In genomic region chr11:98597363-98597762, GRCm38 (mm10) we compare ENCODE assay signal across 9 mouse cellular contexts. TPM values are rescaled to one million over a fixed set of nuclear protein-coding genes. Genes with fewer than 3 reads are reported as not detected.
A peak's percentile ranks its signal among the peaks of the same experiment; 100 is the strongest.
DNase-seq lines count a peak whose midpoint lies in the region; ATAC-seq and TF ChIP-seq lines count a peak whose summit lies in the region.
"Had no signal": no experiment of that assay in that cellular context is flagged by ENCODE, and none has a peak within 500 bp of the region (broad histone marks: within the 10 kb centered on the region; RNA-seq: fewer than 3 reads in every experiment).

No protein-coding gene starts in this region.

- H3K9ac ChIP-seq in midbrain, postnatal 0 days (replicated peaks; ENCODE audit: low read length, poor library complexity, severe bottlenecking) = no peak overlapping the region
- H3K9ac ChIP-seq: limb, embryonic 13.5 days had no signal

- H3K9me3 ChIP-seq in midbrain, postnatal 0 days (ENCODE audit: low read length) = no peaks in the 10 kb centered on the region
- H3K9me3 ChIP-seq: limb, embryonic 13.5 days had no signal

- no peak overlapping the region for H3K4me2 ChIP-seq in midbrain, postnatal 0 days (ENCODE audit: low read depth, low read length, poor library complexity, severe bottlenecking)
- H3K4me2 ChIP-seq: limb, embryonic 13.5 days had no signal

- H3K4me1 ChIP-seq in embryonic fibroblast, embryonic 13.5 days (ENCODE audit: control insufficient read depth, insufficient read depth, low read length) = no peaks in the 10 kb centered on the region
- H3K4me1 ChIP-seq in midbrain, postnatal 0 days (ENCODE audit: insufficient read depth, low read length) = no peaks in the 10 kb centered on the region

- H3K36me3 ChIP-seq in midbrain, postnatal 0 days (ENCODE audit: insufficient read depth, low read length) = no peaks in the 10 kb centered on the region
- H3K36me3 ChIP-seq: limb, embryonic 13.5 days had no signal

- TF ChIP-seq POLR2A in embryonic fibroblast, embryonic 13.5 days (IDR thresholded peaks at IDR 0.05; ENCODE audit: low read depth, low read length) = no peak

- no peak for ATAC-seq in midbrain, postnatal 0 days (ENCODE audit: low FRiP score)

- peak; percentile 64 to 77 for DNase-seq in cerebellum, postnatal 10 days
- no peak for DNase-seq in cerebellum, adult 18-20 months
- DNase-seq in urinary bladder, adult 2 months (ENCODE audit: low spot score) = peak; percentile 18
- no peak for DNase-seq in urinary bladder, adult 18-20 months (ENCODE audit: low spot score in 2 of 2)
- DNase-seq in kidney, postnatal 10 days = peak; percentile 78
- peak; percentile 64 for DNase-seq in midbrain, postnatal 0 days (ENCODE audit: low spot score)
- DNase-seq in thymus, postnatal 36 days = peak; percentile 75 to 81

- 32% methylated on average over 6 of the region's 6 CpGs for WGBS in midbrain, postnatal 0 days

- no peak overlapping the region for H3K27ac ChIP-seq in embryonic fibroblast, embryonic 13.5 days (ENCODE audit: insufficient read depth, low read length)
- H3K27ac ChIP-seq in midbrain, postnatal 0 days (ENCODE audit: low read depth, low read length) = no peak overlapping the region
- H3K27ac ChIP-seq: limb, embryonic 13.5 days had no signal

- H3K4me3 ChIP-seq in embryonic fibroblast, embryonic 13.5 days (ENCODE audit: insufficient read depth, low read length) = no peak overlapping the region
- no peak overlapping the region for H3K4me3 ChIP-seq in midbrain, postnatal 0 days (ENCODE audit: low read depth, low read length)
- H3K4me3 ChIP-seq: limb, embryonic 13.5 days had no signal

- H3K27me3 ChIP-seq in midbrain, postnatal 0 days (ENCODE audit: insufficient read depth, low read length) = no peaks in the 10 kb centered on the region

- TF ChIP-seq CTCF in embryonic fibroblast, embryonic 13.5 days (IDR thresholded peaks at IDR 0.05; ENCODE audit: borderline replicate concordance, insufficient read depth, low read length) = peak; percentile 29; the same call in 1 of the 2 replicates
- peak; percentile 71 for TF ChIP-seq CTCF in midbrain, postnatal 0 days (IDR thresholded peaks at IDR 0.05)

RNA-seq across cellular contexts. Expression of gene Lrrc3c, which starts 0.7 kb away (rescaled TPM):
- not detected in 2 replicates for polyA plus RNA-seq in urinary bladder, adult 2 months (2012; rRNA removed)
- not detected in 2 replicates for polyA plus RNA-seq in embryonic fibroblast, embryonic 13.5 days (2011; ENCODE audit: insufficient read length, low read depth, missing spikeins)
- not detected in 2 replicates for total RNA-seq in midbrain, postnatal 0 days (2014; rRNA removed)
- polyA plus RNA-seq in midbrain, postnatal 0 days (2015; fragmentation: Nextera tagmentation; extraction: Ambion mirVana) = not detected in 2 replicates
- polyA plus RNA-seq: limb, embryonic 13.5 days had no signal

RNA-seq across cellular contexts. Expression of gene Ormdl3, which starts 10.2 kb away (rescaled TPM):
- polyA plus RNA-seq in urinary bladder, adult 2 months (2012; rRNA removed) = 57.6 and 63.7 TPM in 2 replicates
- polyA plus RNA-seq in embryonic fibroblast, embryonic 13.5 days (2011; ENCODE audit: insufficient read length, low read depth, missing spikeins) = 47.7 and 51.9 TPM in 2 replicates
- total RNA-seq in midbrain, postnatal 0 days (2014; rRNA removed) = 104 and 115 TPM in 2 replicates
- 108 and 111 TPM in 2 replicates for polyA plus RNA-seq in midbrain, postnatal 0 days (2015; fragmentation: Nextera tagmentation; extraction: Ambion mirVana)

RNA-seq across cellular contexts. Expression of gene Gm12355, which starts 28.1 kb away (rescaled TPM):
- 0.47 and 0.52 TPM in 2 replicates for polyA plus RNA-seq in urinary bladder, adult 2 months (2012; rRNA removed)
- 7.2 and 8.9 TPM in 2 replicates for polyA plus RNA-seq in embryonic fibroblast, embryonic 13.5 days (2011; ENCODE audit: insufficient read length, low read depth, missing spikeins)
- not detected in 2 replicates for total RNA-seq in midbrain, postnatal 0 days (2014; rRNA removed)
- 0.28 and 0.44 TPM in 2 replicates for polyA plus RNA-seq in midbrain, postnatal 0 days (2015; fragmentation: Nextera tagmentation; extraction: Ambion mirVana)

RNA-seq across cellular contexts. Expression of gene Gsdma3, which starts 28.8 kb away (rescaled TPM):
- not detected in 2 replicates for polyA plus RNA-seq in urinary bladder, adult 2 months (2012; rRNA removed)
- polyA plus RNA-seq in embryonic fibroblast, embryonic 13.5 days (2011; ENCODE audit: insufficient read length, low read depth, missing spikeins) = not detected in 2 replicates
- not detected in 2 replicates for total RNA-seq in midbrain, postnatal 0 days (2014; rRNA removed)
- polyA plus RNA-seq in midbrain, postnatal 0 days (2015; fragmentation: Nextera tagmentation; extraction: Ambion mirVana) = not detected in 2 replicates
- polyA plus RNA-seq: limb, embryonic 13.5 days had no signal

RNA-seq across cellular contexts. Expression of gene Zpbp2, which starts 46.5 kb away (rescaled TPM):
- polyA plus RNA-seq in urinary bladder, adult 2 months (2012; rRNA removed) = 1.4 and 2.5 TPM in 2 replicates
- polyA plus RNA-seq in embryonic fibroblast, embryonic 13.5 days (2011; ENCODE audit: insufficient read length, low read depth, missing spikeins) = not detected in 2 replicates
- total RNA-seq in midbrain, postnatal 0 days (2014; rRNA removed) = 0.24 TPM in 1 of 2 replicates, not detected in the other
- 0.36 and 0.39 TPM in 2 replicates for polyA plus RNA-seq in midbrain, postnatal 0 days (2015; fragmentation: Nextera tagmentation; extraction: Ambion mirVana)

Comparison
In these comparisons a context has a peak if more than half of its experiments do, and no peak if none do; other contexts are left out.
1. DNase-seq: peak in cerebellum, postnatal 10 days (2 of 2), urinary bladder, adult 2 months (single experiment), kidney, postnatal 10 days (single experiment), midbrain, postnatal 0 days (single experiment) and thymus, postnatal 36 days (2 of 2); none in cerebellum, adult 18-20 months (0 of 2) and urinary bladder, adult 18-20 months (0 of 2).